Mouse (Mus musculus) small intestine, adult 2 months (tissue): Measurements from ENCODE around the gene Dcst2. TPM values are rescaled to one million over a fixed set of nuclear protein-coding genes. Genes with fewer than 3 reads are reported as not detected.

Experiments
- H3K27ac ChIP-seq: fragments of 200-500 bp; 2 replicates; pipeline ENCODE4 v1.5.1; 2012; ENCODE audit warnings: low read depth, low read length, control low read depth, inconsistent platforms; ENCODE audit not compliant: insufficient read depth
- H3K27me3 ChIP-seq: fragments of 200-500 bp; 2 replicates; pipeline ENCODE4 v1.6.1; 2012; ENCODE audit warnings: mild to moderate bottlenecking, moderate library complexity, low read length, inconsistent platforms; ENCODE audit not compliant: control insufficient read depth, insufficient read depth
- H3K36me3 ChIP-seq: fragments of 200-500 bp; 2 replicates; pipeline ENCODE4 v1.6.1; 2012; ENCODE audit warnings: mild to moderate bottlenecking, low read length, control low read depth, inconsistent platforms; ENCODE audit not compliant: control insufficient read depth, insufficient read depth
- H3K4me1 ChIP-seq: fragments of 200-500 bp; 2 replicates; pipeline ENCODE4 v1.6.1; 2012; ENCODE audit warnings: low read length, inconsistent platforms, mixed read lengths; ENCODE audit not compliant: control insufficient read depth, insufficient read depth, insufficient read length
- H3K4me3 ChIP-seq: fragments of 200-500 bp; 2 replicates; pipeline ENCODE4 v1.5.1; 2012; ENCODE audit warnings: low read depth, mild to moderate bottlenecking, control low read depth, inconsistent platforms, low read length, moderate library complexity
- CTCF ChIP-seq: fragments of 200-500 bp; IDR thresholded peaks from 2 replicates; pipeline ENCODE4 v1.5.1; 2012; ENCODE audit warnings: low read depth, mild to moderate bottlenecking, control low read depth, inconsistent platforms, low read length, moderate library complexity, mixed read lengths; ENCODE audit not compliant: insufficient replicate concordance, insufficient read length; ENCODE audit errors: extremely low read depth
- POLR2A ChIP-seq: fragments of 200-500 bp; IDR thresholded peaks from 2 replicates; pipeline ENCODE4 v1.6.1; 2012; ENCODE audit warnings: low read depth, mild to moderate bottlenecking, control low read depth, inconsistent platforms, low read length, moderate library complexity
- WGBS: fragments of 180-500 bp; shearing (Covaris S2); methylation state at CpG from one replicate; pipeline ENCODE4 v1.1.7; 2018; 5-methylcytosine and 5-hydroxymethylcytosine counted together
- polyA plus RNA-seq: library from polyadenylated mRNA; depleted of rRNA; stranded (reverse); fragments of >200 nt; gene quantifications from 2 replicates; pipeline ENCODE4 v1.2.3, GENCODE M21; 2012

Dcst2 gene
- polyA plus RNA-seq, 1 experiment, result 1.2 TPM

- Histone ChIP-seq H3K27ac (no peak overlapping the region), H3K4me1 (peaks cover 6% of the 10 kb centered on the region; the same call in 1 of the 2 replicates), H3K27me3 (no peaks in the 10 kb centered on the region), H3K36me3 (peaks cover 39% of the 10 kb centered on the region), H3K4me3 (no peak overlapping the region)
- 77% methylated on average over 7 of the region's 7 CpGs for WGBS
- no peak for TF ChIP-seq CTCF
- no peak for TF ChIP-seq POLR2A
Measured at GRCm38 (mm10) chr3:89401329-89401728, 39.6 kb downstream of the Dcst2 start.

GRCm38 (mm10) chr3:89402693-89403092 is 40.9 kb downstream of the Dcst2 start, which contains the start of gene Lenep:
Gene Lenep, minus strand, starts transcription at chr3:89402793.
- H3K4me1 ChIP-seq, result peaks cover 6% of the 10 kb centered on the region; the same call in 1 of the 2 replicates
- no peak within 1 kb of the TSS for H3K27ac ChIP-seq
- WGBS, result 81% methylated on average over 5 of the region's 5 CpGs
- H3K4me3 ChIP-seq, result no peak within 1 kb of the TSS
- H3K36me3 ChIP-seq, result peaks cover 48% of the 10 kb centered on the region
- H3K27me3 ChIP-seq, result no peaks in the 10 kb centered on the region
- TF ChIP-seq POLR2A, result no peak
- no peak for TF ChIP-seq CTCF

DNA sequence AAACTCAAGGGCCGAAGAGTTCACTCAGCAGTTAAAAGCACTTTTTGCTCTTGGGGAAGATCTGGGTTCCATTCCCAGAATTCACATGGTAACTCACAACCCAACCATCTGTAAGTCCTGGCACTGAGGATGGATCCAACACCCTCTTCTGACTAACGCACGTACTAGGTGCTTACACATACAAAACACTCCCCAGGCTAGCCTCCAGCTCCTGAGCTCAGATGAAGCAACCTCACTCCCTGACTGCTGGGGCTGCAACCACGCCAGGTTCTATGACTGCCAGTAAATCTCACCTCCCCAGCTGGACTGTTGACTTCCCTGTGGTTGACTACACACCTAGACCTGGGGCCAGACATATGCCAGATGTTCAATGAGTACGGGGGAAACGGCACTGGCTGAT is 45.1 kb downstream of the Dcst2 start:
- WGBS, result 87% methylated on average over 6 of the region's 6 CpGs
- Histone ChIP-seq H3K4me1 (peaks cover 7% of the 10 kb centered on the region; the same call in 1 of the 2 replicates), H3K4me3 (no peak overlapping the region), H3K27me3 (no peaks in the 10 kb centered on the region), H3K27ac (no peak overlapping the region), H3K36me3 (peaks cover 50% of the 10 kb centered on the region)
- TF ChIP-seq POLR2A, result no peak

DNA sequence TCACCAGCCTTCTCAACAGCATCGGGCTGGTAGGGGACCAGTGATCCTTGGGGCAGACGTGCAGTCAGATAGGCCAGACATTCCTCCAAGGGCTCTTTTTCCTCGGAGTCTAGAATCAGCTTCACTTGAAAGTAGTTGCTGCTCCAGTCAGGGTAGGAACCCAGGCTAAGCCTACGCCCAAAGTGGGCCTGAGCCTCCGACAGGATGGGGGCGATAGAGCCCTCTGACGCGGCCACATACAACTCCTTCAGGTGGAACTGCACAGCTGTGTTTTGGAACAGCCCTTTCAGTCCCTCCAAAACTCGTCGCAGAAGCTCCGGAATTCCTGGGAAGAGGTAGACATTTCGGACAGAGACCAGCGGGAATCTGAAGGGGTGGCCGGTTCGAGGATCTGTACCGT is 46.7 kb downstream of the Dcst2 start:
- peaks cover 36% of the 10 kb centered on the region for H3K36me3 ChIP-seq
- WGBS, result 83% methylated on average over 16 of the region's 16 CpGs
- no peaks in the 10 kb centered on the region for H3K27me3 ChIP-seq
- H3K4me1 ChIP-seq, result peaks cover 2% of the 10 kb centered on the region; the same call in 1 of the 2 replicates
- H3K27ac ChIP-seq, result no peak overlapping the region
- TF ChIP-seq CTCF, result no peak
- no peak for TF ChIP-seq POLR2A
- H3K4me3 ChIP-seq, result no peak overlapping the region

GRCm38 (mm10) chr3:89409701-89410100 is 47.9 kb downstream of the Dcst2 start:
- Histone ChIP-seq H3K36me3 (peaks cover 29% of the 10 kb centered on the region), H3K27ac (no peak overlapping the region), H3K27me3 (no peaks in the 10 kb centered on the region), H3K4me3 (no peak overlapping the region), H3K4me1 (peaks cover 2% of the 10 kb centered on the region; the same call in 1 of the 2 replicates)
- TF ChIP-seq CTCF, result no peak
- no peak for TF ChIP-seq POLR2A
- WGBS, result 91% methylated on average over 3 of the region's 3 CpGs

GRCm38 (mm10) chr3:89410864-89411263 is 49.1 kb downstream of the Dcst2 start:
- Histone ChIP-seq H3K4me3 (peak overlapping the region; percentile 59), H3K36me3 (peaks cover 21% of the 10 kb centered on the region), H3K27ac (0 out of 2 replicates have a peak overlapping the region, but pooled peaks have one; percentile 35), H3K4me1 (peaks cover 2% of the 10 kb centered on the region; the same call in 1 of the 2 replicates), H3K27me3 (no peaks in the 10 kb centered on the region)
- 47% methylated on average over 10 of the region's 10 CpGs for WGBS
- no peak for TF ChIP-seq POLR2A
- TF ChIP-seq CTCF, result no peak

- Histone ChIP-seq H3K4me3 (peak within 1 kb of the TSS; percentile 59), H3K4me1 (peaks cover 2% of the 10 kb centered on the region; the same call in 1 of the 2 replicates), H3K36me3 (peaks cover 19% of the 10 kb centered on the region), H3K27me3 (no peaks in the 10 kb centered on the region), H3K27ac (peak within 1 kb of the TSS; percentile 35)
- 3% methylated on average over 28 of the region's 28 CpGs for WGBS
- TF ChIP-seq CTCF, result no peak
Measured at GRCm38 (mm10) chr3:89411490-89412393, 50.0 kb downstream of the Dcst2 start, which contains the start of gene Flad1. Gene Flad1, minus strand, starts transcription at chr3:89411870.
